Mouse (Mus musculus) liver, embryonic 11.5 days (tissue): Measurements from ENCODE around the gene Cisd3. TPM values are rescaled to one million over a fixed set of nuclear protein-coding genes. Genes with fewer than 3 reads are reported as not detected.

ENCODE experiments used
- ATAC-seq: fragments of 200-750 bp; cut with Nextera tagmentation; replicated peaks from 2 replicates; pipeline ENCODE4 v1.8.0; 2017; ENCODE audit warnings: moderate number of reproducible peaks, mild to moderate bottlenecking, moderate TSS enrichment, moderate library complexity; ENCODE audit not compliant: low FRiP score
- DNase-seq: peaks from one replicate; pipeline ENCODE4 v3.0.0-alpha.2; 2017; ENCODE audit warnings: low spot score
- H3K27ac ChIP-seq: fragments of 300-500 bp; sonication (generic); 2 replicates; pipeline ENCODE4 v1.5.1; 2014; ENCODE audit warnings: mild to moderate bottlenecking, low read depth, low read length, control low read depth
- H3K27me3 ChIP-seq: fragments of 300-500 bp; sonication (generic); replicated peaks from 2 replicates; pipeline ENCODE4 v1.6.1; 2014; ENCODE audit warnings: low read length, mixed read lengths; ENCODE audit not compliant: control insufficient read depth, insufficient read depth
- H3K36me3 ChIP-seq: fragments of 300-500 bp; sonication (generic); 2 replicates; pipeline ENCODE4 v1.6.1; 2014; ENCODE audit warnings: mild to moderate bottlenecking, low read length, moderate library complexity, mixed read lengths; ENCODE audit not compliant: control insufficient read depth, insufficient read depth
- H3K4me1 ChIP-seq: fragments of 300-500 bp; sonication (generic); replicated peaks from 2 replicates; pipeline ENCODE4 v1.6.1; 2014; ENCODE audit warnings: low read length, mixed read lengths; ENCODE audit not compliant: control insufficient read depth, insufficient read depth
- H3K4me2 ChIP-seq: fragments of 300-500 bp; sonication (generic); 2 replicates; pipeline ENCODE4 v1.6.1; 2014; ENCODE audit warnings: mild to moderate bottlenecking, control low read depth, moderate library complexity
- H3K4me3 ChIP-seq: fragments of 300-500 bp; sonication (generic); 2 replicates; pipeline ENCODE4 v1.5.1; 2014; ENCODE audit warnings: low read depth, low read length, control low read depth
- H3K9ac ChIP-seq: fragments of 300-500 bp; sonication (generic); 2 replicates; pipeline ENCODE4 v1.6.1; 2014; ENCODE audit warnings: low read depth, low read length, control low read depth
- H3K9me3 ChIP-seq: fragments of 300-500 bp; sonication (generic); 2 replicates; pipeline ENCODE4 v1.6.1; 2016; ENCODE audit warnings: low read length, inconsistent platforms, mixed read lengths; ENCODE audit not compliant: control insufficient read depth
- WGBS: fragments of 180-500 bp; shearing (Covaris S2); extraction: QIAGEN DNeasy Blood & Tissue Kit; methylation state at CpG from one replicate; pipeline ENCODE4 v1.1.7; 2014; 5-methylcytosine and 5-hydroxymethylcytosine counted together
- polyA plus RNA-seq: library from polyadenylated mRNA; unstranded; fragments of >200 nt; fragmentation: Nextera tagmentation; extraction: Ambion mirVana; gene quantifications from 2 replicates; pipeline ENCODE4 v1.2.1, GENCODE M21; 2014

Cisd3 gene
- polyA plus RNA-seq, 1 experiment from 2014 or later: 21.9 TPM

DNA sequence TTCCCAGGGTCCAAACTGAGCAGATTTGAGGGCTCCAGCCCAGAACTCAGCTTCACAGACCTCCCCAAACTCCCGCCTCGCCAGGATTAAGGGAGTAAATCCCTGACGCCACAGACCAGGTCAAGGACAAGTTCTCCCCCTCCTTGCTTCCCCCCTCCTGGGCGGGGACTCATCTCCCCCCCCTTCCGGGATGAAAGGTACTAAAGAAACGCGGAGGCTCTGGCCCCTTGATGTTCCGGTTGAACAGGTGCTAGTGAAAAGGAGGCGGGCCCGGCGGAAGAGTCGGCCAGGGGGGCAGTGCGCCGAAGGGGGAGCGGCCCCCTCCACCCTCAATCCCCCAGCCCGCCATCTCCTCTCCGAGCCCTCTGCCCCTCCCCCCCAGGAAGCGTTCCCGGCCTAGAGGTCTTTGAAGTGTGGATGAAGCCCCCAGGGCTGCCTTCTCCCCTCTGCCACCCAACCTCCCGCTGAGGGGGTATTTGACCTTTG, 23.9 kb upstream of the Cisd3 start:
- DNase-seq (no peak), ATAC-seq (no peak)
- Histone ChIP-seq H3K9ac (no peak overlapping the region), H3K27ac (no peak overlapping the region), H3K4me2 (peak overlapping the region; percentile 76), H3K4me3 (peak overlapping the region; percentile 34), H3K4me1 (peaks cover 23% of the 10 kb centered on the region), H3K36me3 (peaks cover 10% of the 10 kb centered on the region), H3K9me3 (no peaks in the 10 kb centered on the region), H3K27me3 (peaks cover 54% of the 10 kb centered on the region)
- WGBS: 2% methylated on average over 18 of the region's 20 CpGs

DNA sequence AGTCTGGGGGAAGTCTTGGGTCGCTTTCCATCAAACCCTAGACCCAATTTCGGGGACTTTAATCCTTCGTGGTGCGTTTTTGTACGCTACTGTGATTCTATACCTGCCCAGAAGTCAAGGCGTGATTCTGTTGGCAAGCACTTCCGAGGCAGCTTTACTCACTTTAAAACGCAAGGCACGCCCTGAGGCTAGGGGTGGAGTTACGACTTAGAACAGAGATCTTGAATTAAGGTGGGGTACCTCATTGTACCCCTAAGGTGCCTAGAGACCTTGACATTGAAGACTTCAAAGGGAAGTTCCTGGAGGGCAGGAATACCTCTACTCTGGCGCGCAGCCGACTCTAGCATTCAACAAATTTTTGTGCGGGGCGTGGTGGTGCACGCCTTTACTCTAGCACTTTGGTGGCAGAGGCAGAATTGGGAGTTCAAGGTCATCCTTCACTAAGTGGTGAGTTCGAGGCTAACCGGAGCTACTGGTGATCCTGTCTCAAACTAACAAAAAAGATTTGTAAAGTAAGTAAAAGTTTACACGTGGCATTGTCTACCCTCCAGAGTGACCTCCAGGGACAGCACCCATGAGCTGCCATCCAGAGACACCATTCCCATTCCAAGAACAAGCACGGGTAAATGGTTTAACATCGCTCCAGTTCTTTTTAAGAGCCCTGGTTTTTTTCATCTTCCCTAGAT, 23.3 kb upstream of the Cisd3 start:
- ATAC-seq: no peak
- Histone ChIP-seq H3K36me3 (peaks cover 10% of the 10 kb centered on the region), H3K4me2 (peak overlapping the region; percentile 76), H3K4me3 (peak overlapping the region; percentile 80), H3K9me3 (no peaks in the 10 kb centered on the region), H3K9ac (no peak overlapping the region; the same call in 1 of the 2 replicates), H3K27me3 (peaks cover 54% of the 10 kb centered on the region), H3K27ac (no peak overlapping the region), H3K4me1 (peaks cover 23% of the 10 kb centered on the region)
- DNase-seq: no peak
- WGBS: 2% methylated on average over 21 of the region's 21 CpGs

DNA sequence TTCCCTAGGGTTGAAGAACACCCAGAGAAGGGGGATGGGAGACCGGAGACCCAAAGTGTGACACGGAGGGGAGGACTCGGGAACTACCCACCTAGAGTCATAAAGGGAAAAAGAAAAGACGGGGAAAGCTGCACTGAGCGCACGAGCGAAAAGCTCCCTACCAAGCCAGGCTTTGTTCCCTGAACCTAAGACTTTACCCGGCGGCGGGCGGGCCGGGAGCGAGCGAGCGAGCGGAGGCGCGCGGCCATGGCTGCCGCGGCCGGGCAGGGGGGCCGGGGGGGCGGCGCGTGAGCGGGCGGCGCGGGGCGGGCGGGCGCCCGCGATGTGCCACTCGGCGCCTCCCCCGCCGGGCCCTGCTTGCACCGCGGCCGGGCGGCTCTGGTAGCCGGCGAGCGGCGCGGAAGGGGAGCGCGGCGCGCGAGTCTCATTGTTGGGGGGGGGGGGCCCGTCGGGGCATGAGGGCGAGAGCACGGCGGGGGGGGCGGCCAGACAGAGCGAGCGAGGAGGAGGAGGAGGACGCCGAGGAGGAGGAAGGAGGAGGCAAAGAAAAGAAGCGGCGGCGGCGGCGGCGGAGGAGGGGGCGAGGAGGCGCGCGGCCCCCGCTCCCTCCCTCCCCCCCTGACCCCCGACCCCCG, 22.6 kb upstream of the Cisd3 start, which contains the start of gene Mllt6:
TSS of gene Mllt6 (plus strand) at position 522 of the 635 bp plus-strand sequence.
- peaks cover 54% of the 10 kb centered on the region for H3K27me3 ChIP-seq

DNA sequence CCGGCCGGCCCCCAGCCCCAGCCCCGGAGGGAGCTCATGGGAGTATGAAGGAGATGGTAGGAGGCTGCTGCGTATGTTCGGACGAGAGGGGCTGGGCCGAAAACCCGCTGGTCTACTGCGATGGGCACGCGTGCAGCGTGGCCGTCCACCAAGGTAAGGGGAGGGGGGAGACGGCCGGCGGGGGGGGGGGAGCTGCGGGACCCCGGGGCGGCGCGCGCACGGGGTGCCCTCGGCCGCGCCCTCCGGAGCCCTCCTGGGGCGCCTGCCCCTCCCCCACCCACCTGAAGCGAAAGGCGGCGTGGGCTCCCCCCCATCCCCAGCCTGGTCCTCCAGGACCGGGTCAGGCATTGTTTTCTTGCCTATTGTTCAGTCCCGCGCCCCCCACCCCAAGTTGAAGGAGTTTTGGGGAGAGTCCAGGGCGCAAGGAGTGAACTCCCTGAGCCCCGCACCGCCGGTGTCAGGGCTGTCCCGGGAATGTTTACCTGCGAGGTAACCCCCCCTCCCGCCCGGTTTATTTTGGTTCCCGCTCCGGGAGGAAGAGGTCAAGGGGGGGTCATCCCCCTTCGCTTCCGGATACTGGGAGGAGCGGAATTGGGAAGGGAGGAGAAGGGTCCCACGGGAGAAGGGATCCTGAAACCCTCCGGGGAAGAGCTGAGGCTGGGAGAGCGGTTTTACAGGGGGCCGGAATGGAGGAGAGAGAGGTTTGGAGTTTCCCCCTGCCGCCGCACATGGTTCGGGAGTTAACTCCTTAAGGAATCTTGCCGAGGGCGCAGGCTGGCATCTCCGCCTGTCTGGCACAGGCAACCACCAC, 21.9 kb upstream of the Cisd3 start:
- DNase-seq (no peak), ATAC-seq (no peak)
- H3K9ac ChIP-seq: peak overlapping the region; percentile 75
- peak overlapping the region; percentile 80 for H3K4me3 ChIP-seq
- H3K36me3 ChIP-seq: peaks cover 10% of the 10 kb centered on the region
- peaks cover 54% of the 10 kb centered on the region for H3K27me3 ChIP-seq
- WGBS: 1% methylated on average over 44 of the region's 57 CpGs
- H3K27ac ChIP-seq: peak overlapping the region; percentile 70
- no peaks in the 10 kb centered on the region for H3K9me3 ChIP-seq
- H3K4me2 ChIP-seq: peak overlapping the region; percentile 76
- peaks cover 22% of the 10 kb centered on the region for H3K4me1 ChIP-seq

More for the DNA sequence above, 22.6 kb upstream of the Cisd3 start, which contains the start of gene Mllt6:
- no peaks in the 10 kb centered on the region for H3K9me3 ChIP-seq
- H3K9ac ChIP-seq: peak within 1 kb of the TSS; percentile 75
- H3K4me1 ChIP-seq: peaks cover 23% of the 10 kb centered on the region
- peak within 1 kb of the TSS; percentile 80 for H3K4me3 ChIP-seq
- ATAC-seq: 0 out of 2 replicates have a peak, but pooled peaks have one; percentile 11
- DNase-seq: no peak
- H3K36me3 ChIP-seq: peaks cover 10% of the 10 kb centered on the region
- 0% methylated on average over 43 of the region's 76 CpGs for WGBS
- peak within 1 kb of the TSS; percentile 70 for H3K27ac ChIP-seq
- peak within 1 kb of the TSS; percentile 76 for H3K4me2 ChIP-seq

DNA sequence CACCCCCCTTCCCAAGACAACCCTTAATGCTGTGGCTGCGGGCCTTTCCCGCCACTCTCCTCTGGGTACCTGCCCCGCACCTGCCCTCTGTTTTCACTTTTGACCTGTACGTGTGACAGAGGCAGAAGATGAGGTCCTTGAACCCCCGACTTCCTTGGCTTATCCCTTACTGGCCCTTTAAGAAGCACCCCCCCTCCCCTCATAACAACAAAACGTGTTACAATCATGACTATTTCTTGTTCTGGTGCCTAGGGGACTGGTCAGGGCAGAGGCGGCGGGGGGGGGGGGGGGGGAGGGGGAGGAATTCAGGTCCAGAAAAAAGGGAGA, 21.3 kb upstream of the Cisd3 start:
- 2% methylated on average over 6 of the region's 8 CpGs for WGBS
- Histone ChIP-seq H3K9ac (peak overlapping the region; percentile 39), H3K36me3 (peaks cover 10% of the 10 kb centered on the region), H3K27ac (no peak overlapping the region), H3K9me3 (no peaks in the 10 kb centered on the region), H3K4me2 (peak overlapping the region; percentile 76), H3K4me3 (peak overlapping the region; percentile 80), H3K27me3 (peaks cover 54% of the 10 kb centered on the region), H3K4me1 (peaks cover 22% of the 10 kb centered on the region)
- ATAC-seq: no peak
- DNase-seq: no peak

DNA sequence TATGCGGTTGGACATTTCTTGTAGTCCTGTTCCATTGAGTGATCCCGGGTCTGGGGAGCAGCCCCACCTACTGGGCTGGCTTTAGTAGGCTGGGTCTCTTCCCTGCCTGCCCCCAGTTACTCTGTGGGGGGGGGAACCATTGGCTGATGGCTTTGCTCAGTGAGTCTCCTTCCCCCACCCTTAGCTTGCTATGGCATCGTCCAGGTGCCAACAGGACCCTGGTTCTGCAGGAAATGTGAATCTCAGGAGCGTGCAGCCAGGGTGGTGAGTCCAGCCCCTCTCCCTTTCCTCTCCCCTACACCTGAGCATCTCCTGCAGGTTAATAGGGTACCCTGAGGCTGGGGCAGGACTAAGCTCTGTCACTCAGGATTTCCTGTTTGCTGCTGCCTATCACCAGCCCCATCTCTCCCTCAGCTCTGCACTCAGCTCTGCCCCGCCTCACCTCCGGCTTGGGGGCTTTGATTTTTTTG, 20.8 kb upstream of the Cisd3 start:
- H3K9me3 ChIP-seq: no peaks in the 10 kb centered on the region
- peaks cover 24% of the 10 kb centered on the region for H3K4me1 ChIP-seq
- DNase-seq: no peak
- H3K27ac ChIP-seq: no peak overlapping the region
- no peak overlapping the region for H3K9ac ChIP-seq
- peak overlapping the region; percentile 76 for H3K4me2 ChIP-seq
- no peak for ATAC-seq
- H3K36me3 ChIP-seq: peaks cover 10% of the 10 kb centered on the region
- 24% methylated on average over 6 of the region's 6 CpGs for WGBS
- peaks cover 54% of the 10 kb centered on the region for H3K27me3 ChIP-seq
- H3K4me3 ChIP-seq: peak overlapping the region; percentile 80; the same call in 1 of the 2 replicates

DNA sequence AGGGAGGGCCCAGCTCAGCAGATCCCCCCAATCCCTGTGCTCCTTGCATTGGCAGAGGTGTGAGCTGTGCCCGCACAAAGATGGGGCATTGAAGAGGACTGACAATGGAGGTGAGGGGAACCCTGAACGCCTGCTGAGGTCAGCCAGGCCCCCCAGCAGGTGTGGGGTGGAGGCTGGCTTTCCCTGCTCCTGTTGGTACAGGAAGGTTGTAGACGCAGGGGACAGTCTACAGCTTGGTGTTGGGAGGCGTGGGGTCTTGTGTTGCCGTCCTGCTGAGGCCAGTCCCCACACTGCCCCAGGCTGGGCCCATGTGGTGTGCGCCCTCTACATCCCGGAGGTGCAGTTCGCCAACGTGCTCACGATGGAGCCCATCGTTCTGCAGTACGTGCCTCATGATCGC, 20.2 kb upstream of the Cisd3 start:
- Histone ChIP-seq H3K27ac (no peak overlapping the region), H3K27me3 (peaks cover 49% of the 10 kb centered on the region), H3K4me3 (no peak overlapping the region), H3K9me3 (no peaks in the 10 kb centered on the region), H3K4me2 (no peak overlapping the region), H3K36me3 (peaks cover 10% of the 10 kb centered on the region), H3K9ac (no peak overlapping the region), H3K4me1 (peaks cover 30% of the 10 kb centered on the region)
- WGBS: 83% methylated on average over 13 of the region's 13 CpGs
- no peak for DNase-seq
- ATAC-seq: no peak

DNA sequence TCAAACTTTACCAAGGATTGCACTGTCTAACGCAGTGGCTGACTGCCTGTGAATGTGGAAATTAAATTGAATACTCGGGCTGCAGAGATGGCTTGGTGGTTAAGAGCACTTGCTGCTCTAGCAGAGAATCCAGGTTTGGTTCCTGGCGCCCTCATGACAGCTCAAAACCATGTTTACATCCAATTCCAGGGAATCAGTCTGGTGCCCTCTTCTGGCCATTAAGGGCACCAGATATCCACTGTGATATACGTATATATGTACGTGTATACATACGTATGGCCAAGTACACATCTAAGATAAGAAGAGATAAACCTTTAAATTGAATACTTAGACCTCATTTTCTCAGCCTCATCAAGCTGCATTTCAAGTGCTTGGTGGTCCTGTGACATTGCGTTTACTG, 19.4 kb upstream of the Cisd3 start:
- Histone ChIP-seq H3K27ac (no peak overlapping the region), H3K36me3 (peaks cover 13% of the 10 kb centered on the region), H3K9ac (no peak overlapping the region), H3K27me3 (peaks cover 41% of the 10 kb centered on the region), H3K4me1 (peaks cover 24% of the 10 kb centered on the region), H3K9me3 (no peaks in the 10 kb centered on the region), H3K4me3 (no peak overlapping the region), H3K4me2 (no peak overlapping the region)
- DNase-seq: no peak
- 86% methylated on average over 7 of the region's 7 CpGs for WGBS
- no peak for ATAC-seq
